Mouse (Mus musculus): ENCODE measurements around the gene Ubap1l.

Ubap1l gene

GRCm38 (mm10) chr9:65408871-65409295 lies 48.0 kb downstream of the Ubap1l start:
- no peak for DNase-seq (ENCODE audit: low read depth, low spot score)

DNA sequence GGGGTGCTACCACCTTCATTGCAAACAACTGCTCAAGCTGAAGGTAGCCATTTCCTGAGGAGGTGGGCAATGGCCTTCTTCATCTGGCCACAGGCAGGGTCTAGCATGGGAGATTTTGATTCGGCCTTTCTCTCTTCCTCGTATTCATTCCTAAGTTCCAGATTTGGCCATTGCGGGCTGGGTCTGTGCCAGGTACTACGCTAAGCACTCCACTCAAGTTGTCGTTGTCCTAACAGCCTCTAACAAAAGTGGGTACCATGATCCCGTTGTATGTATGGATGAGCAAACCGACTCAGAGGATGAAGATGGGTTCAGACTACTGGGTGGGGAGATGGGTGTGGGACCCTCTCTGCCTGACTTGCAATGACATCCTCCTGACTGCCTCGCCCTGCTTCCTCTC lies 49.5 kb downstream of the Ubap1l start:
- no peak for DNase-seq (ENCODE audit: low read depth, low spot score)

- no peak for DNase-seq (ENCODE audit: low read depth, low spot score)
Measured at GRCm38 (mm10) chr9:65411326-65411725, 50.5 kb downstream of the Ubap1l start.

GRCm38 (mm10) chr9:65417738-65418137 lies 56.9 kb downstream of the Ubap1l start:
- DNase-seq (ENCODE audit: low read depth, low spot score): no peak

GRCm38 (mm10) chr9:65419633-65420032 lies 58.8 kb downstream of the Ubap1l start:
- DNase-seq (ENCODE audit: low read depth, low spot score): no peak

DNA sequence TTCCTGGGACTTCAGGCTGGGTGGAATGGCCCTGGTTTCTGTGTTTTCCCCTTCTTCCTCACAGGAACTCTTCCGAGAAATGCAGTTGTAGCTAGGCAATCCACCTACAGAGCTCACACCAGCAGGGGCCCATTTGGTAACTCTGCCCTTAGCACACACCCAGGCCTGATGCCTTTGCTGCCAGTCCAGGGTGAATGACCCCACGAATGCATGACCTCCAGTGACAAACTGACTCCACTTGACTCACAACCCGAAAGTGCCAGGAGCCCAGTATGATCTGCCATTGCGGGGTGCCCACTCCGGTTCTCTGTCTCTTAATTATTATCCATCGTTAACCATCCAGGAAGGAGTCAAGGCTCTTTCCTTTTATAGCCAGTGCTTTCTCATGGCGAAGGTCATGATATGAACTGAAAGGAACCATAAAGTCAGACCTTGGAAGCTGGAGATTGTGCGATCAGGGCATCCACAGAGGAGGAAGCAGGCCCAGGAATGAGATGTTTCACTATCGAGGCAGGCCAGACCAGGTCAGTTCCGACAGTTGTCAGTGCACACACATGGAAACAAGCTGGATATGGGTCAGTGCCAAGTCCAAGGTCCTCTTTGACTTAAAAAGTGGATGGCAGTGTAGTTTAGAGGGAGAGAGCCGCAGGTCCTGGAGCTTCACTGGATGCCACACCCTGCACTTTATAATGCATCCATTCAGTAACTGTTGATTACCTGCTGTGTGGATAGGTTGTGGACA lies 62.1 kb downstream of the Ubap1l start, which contains the start of gene Slc51b:
Gene Slc51b (minus strand): TSS at position 196 of the 742 bp plus-strand sequence.
- DNase-seq (ENCODE audit: low read depth, low spot score): no peak

- DNase-seq (ENCODE audit: low read depth, low spot score): no peak
Measured at GRCm38 (mm10) chr9:65424393-65424792, 63.6 kb downstream of the Ubap1l start.

DNA sequence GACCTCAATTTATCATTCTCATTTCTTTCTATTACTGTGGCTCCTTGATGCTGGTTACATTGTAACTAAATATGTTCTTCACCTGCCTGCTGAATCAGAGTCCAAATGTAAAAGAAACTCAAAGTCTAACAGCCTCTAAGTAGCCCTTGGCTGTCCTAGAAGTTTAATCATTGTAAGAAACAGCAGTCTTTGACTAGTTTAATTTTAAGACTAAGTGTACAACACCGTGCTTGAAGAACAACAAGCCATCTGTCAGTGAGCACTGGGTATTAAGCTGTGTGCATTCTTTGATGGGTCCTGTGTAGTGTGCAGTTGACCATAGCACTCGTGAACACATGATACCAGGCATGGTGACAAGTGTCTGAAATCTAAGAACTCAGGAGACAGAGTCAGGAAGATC lies 66.7 kb downstream of the Ubap1l start:
- no peak for DNase-seq (ENCODE audit: low read depth, low spot score)

- no peak for DNase-seq (ENCODE audit: low read depth, low spot score)
Measured at GRCm38 (mm10) chr9:65428003-65428402, 67.2 kb downstream of the Ubap1l start.
